Mouse (Mus musculus) gastrocnemius, postnatal 14 days (tissue): ENCODE data around the gene Slc19a2. TPM values are rescaled to one million over a fixed set of nuclear protein-coding genes. Genes with fewer than 3 reads are reported as not detected.
"Not testable (repeated sequence)": the region's sequence is repeated elsewhere in the genome, so short reads cannot be mapped to it uniquely, and the experiment has no call there.

ENCODE experiments used
- DNase-seq: peaks from one replicate; pipeline ENCODE4 v3.0.0; 2021; ENCODE audit warnings: mixed read lengths
- intact Hi-C: fragments of 180-260 bp; cut with DNase I; formaldehyde crosslinking; loops from one replicate; pipeline ENCODE4 v1.15.1; 2025; ENCODE audit warnings: low total_unique reads
- long read RNA-seq, 2 experiments: library from polyadenylated mRNA; stranded (forward); transcript quantifications; one replicate each; pipeline ENCODE4 v2.0.0; 2021
- total RNA-seq, 2 experiments: library from RNA; stranded (reverse); gene quantifications; 2 replicates each; pipeline ENCODE4 v1.2.3; 2021

The Slc19a2 gene
- 1 to 10 TPM; 1.8 to 2.6 TPM for total RNA-seq
- long read RNA-seq, experiment 1, partial matches to known transcripts: 0 of 2 reads
- long read RNA-seq, experiment 1, other reads (novel, unspliced or antisense): 0 of 2 reads
- long read RNA-seq, experiment 2, partial matches to known transcripts: 0 of 6 reads
- long read RNA-seq, experiment 2, other reads (novel, unspliced or antisense): 3 of 6 reads

DNA sequence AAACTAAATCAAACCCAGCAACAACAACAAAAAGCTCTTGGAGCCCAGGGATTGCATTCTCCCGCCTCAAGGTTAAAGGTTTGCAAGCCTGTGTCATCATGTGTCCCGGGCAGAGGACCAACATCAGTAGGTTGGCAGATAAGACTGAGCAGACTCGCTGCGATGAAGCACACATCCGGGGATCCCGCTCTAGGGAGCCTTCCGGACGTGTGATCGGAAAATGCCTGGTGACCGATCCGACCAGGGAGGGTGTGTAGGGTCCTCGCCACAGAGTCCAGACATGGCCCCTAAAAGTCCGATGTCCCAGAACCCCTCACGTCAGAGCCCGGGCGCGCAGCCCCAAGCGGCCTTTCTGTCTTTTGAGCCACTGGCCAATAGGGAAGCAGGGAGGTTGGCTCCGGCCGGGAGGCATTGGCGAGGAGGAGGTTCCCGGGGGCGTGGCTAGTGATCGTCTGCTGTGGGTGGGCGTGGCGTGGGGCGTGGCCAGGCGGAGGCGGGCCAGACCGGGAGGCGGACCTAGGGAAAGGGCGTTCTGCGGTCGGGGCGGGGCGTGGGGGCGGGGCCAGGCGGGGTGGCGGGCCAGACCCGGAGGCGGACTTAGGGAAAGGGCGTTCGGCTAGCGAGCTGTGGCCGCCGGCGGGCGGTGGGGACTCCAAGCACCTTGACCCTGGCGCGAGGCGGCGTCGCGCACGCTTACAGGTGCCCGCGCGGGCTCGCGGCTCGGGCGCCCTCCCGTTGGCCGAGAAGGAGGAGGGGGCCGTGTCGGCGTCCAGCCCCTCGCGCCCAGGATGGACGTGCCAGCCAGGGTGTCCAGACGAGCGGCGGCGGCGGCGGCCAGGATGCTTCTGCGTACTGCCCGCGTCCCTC lies at the start of gene Slc19a2:
Gene Slc19a2, plus strand, starts transcription at position 582 of the 867 bp plus-strand sequence.
- peak; percentile 99 for DNase-seq

DNA sequence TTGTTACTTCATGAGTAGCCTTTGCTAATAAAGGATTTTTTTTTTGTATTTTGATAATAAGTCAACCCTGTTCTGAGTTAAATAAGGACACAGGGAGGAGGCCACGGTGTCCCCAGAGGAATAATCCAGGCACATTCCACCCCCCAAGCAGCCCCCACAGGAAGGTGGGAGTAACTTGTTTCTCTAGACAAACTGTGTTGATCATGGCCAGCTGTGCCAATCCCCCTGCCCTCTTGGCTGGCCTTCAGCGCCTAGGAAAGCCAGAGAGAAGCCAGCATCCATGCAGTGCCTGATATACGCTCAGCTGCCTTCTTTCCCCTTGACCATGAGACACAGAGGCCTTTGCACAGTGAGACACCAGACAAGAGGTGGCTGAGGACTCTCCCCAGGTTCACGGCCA lies 49.3 kb upstream of the Slc19a2 start:
- no peak for DNase-seq
- intact Hi-C loops: no loop called here

More for the DNA sequence above, at the start of gene Slc19a2:
- intact Hi-C loops: no loop called here

DNA sequence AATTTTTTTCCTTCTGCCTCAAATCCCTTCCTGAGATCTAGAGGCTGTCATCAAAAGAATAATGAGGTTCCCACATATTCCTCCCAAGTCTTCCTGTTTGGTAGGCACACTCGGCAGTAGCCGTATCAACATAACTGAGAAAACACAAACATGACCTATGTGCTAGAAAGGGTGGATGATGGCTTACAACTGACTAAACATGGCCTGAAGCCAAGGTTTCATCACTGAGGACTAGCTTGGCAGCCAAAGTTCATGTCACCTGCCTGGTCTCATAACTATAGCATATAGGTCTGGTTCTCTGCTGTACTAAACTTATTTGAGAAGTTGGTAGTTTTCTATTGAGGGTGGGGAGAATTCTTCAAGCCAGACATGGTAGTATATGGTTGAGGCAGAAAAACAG lies 40.4 kb upstream of the Slc19a2 start:
- intact Hi-C loops: no loop called here
- no peak for DNase-seq

DNA sequence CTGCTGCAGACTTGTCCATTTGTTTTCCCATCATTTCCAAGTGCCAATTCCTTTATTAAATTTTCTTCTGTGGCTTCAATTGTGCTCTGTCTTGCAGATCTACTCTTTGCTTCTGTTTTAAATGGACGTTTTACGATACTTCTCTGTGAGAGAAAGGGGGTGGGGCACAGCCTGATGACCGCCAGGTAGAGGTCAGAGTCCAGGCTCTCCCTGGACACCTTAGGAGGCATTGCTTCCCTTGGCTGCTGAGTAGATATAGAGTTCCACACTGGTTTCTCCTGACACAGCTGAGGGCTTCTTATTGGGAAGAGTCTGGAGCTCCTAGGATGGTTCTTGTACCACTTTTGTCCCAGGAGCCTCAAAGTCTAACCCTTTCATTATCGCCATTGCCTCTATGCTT lies 37.9 kb upstream of the Slc19a2 start:
- DNase-seq: no peak
- intact Hi-C loops: no loop called here

DNA sequence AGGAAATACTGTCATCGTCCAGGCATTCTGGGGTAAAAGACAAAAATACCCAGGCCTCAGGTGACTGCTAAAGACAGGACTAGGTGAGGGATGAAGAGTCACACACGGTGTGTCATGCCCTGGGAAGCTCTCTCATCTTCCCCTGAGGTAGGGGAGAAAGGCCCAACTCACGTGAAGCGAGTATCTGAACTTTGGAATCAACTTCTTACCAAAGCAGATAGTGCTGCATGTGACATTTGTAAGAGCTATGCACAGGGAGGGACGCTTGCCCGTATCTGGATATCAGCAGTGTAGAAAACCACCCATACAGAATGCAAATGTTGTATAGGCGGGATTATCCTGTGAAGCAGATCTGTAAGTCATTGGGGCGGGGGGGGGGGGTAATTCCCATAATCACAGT lies 36.2 kb upstream of the Slc19a2 start:
- no peak for DNase-seq
- intact Hi-C loops: no loop called here

DNA sequence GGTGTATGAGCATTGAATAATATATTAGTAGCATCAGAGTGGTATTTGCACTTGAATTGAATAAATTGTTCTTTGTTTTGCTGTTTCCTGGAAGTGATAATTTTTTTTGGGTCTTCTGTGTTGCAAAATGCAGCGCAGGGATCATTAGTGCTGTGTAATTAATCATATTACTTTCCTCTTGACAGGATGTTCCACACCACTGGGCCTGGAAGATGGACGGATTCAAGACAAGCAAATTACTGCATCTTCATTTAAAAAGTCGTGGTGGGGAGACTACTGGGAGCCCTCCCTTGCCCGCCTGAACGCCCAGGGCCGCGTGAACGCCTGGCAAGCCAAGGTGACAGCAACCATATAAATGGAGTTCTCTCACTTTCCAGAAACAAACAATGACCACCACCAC lies 34.7 kb upstream of the Slc19a2 start:
- intact Hi-C loops: no loop called here
- DNase-seq: no peak

DNA sequence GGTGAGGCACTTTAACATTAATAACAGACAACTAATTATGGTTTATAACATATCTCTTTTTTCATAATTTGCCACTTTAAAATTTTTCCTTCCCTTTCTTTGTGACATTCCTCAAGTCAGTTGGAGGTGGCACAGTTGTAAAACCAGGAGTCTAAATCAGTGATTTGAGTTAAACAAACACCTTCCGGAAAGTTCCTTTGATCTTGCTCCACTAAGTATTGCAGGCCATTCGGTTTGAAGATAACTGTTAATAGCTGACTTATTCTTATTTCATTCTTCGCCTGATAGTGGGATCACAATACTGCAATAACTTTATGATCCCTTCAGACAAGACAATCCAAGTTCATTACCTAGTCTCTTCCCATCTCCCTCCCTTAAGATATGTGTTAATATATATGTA lies 33.7 kb upstream of the Slc19a2 start:
- intact Hi-C loops: no loop called here
- DNase-seq: no peak

DNA sequence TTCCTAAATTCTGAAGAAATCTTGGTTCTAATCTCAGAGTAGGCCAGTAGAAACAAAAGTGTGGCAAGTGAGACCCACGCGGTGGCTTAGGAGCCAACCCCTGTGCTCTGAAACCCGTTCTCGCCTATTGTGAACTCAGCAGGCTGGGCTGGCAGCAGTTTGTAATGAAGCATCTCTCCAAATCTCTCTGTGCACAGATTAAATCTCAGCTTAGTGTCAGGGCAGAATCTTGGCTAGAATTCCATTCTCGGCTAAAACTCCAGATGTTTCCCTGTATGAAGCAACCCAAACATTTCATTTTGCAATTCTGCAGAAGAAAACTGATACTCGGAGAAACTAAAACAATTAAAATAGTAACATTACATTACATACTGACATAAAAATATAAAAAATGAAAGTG lies 33.3 kb upstream of the Slc19a2 start:
- intact Hi-C loops: no loop called here
- no peak for DNase-seq

DNA sequence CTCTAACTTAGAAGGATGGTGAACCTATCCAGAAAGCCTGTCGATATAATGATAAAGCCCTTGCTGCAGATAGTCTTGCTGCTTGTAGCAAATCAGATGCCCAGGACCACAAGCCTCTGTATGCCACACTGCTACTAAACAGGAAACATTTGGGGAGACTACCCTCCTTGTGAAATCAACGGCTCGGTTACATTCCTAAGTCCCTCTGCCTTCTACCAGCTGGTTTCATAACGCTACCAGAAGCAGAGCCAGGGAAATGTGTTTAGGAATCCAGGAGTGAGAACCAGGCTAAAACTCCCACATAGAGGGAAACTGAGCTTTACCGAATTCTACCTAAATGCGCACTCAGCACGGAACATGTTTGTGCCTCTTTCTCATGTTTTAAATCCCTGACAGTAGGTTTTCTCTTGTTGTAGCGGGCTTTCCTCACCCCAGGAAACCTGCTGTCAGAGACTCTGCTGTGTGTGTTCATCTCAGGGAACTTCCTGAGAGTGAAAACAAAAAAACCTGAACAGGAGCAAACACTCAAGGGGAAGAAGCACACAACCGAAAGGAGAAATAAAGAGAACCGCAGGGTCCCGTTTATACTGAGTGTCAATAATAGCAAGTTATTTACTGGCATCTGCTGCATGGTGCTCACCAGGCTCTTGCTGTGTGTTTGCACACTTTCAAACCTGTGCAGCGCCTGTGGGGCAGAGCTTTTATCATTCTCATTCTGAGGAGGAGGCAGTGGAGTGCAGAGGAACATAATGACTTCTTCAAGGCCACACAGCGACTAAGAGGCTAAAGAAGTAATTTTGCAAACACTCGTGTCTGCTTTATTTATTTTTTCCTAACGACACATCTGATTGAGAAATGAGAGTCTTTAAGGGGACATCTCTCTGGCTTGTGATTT lies 30.8 kb upstream of the Slc19a2 start:
- no peak for DNase-seq
- intact Hi-C loops: no loop called here

DNA sequence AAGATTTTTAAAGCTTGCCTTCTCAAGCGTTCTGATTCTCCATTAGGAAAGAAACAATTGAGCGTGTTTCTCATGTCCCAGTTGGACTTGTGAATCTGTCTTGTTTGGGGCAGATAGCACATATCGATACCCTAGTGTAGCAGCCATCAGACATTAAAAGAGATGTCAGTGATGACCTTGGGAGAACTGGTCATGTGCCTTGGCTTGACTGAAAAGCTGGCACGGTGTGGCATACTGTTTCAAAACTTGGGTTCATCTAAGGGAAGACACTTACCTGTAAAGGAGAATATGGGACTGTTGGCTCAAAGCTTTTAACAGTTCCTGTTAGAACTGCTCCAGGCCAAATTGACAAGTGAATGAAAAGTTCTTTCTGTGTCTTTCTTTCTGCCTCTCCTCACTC lies 28.6 kb upstream of the Slc19a2 start:
- intact Hi-C loops: no loop called here
- DNase-seq: no peak

DNA sequence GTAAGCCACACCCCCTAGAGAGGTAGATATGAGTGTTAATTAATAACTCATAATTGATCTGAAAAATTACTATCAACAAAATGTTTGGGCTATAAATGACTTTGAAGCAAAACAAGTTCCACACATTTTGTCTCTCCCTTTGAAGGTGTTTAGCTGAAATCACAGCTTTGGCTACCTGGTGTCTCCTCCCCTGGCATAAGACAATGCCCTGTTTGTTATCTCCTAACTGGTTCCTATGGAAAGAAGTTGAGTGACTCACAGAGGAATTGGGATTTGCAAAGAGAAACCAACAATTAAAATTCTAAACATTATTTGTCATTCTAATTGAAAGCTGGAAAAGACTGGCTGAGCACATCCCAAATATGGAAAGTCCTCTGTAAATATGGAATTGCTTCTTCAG lies 25.8 kb upstream of the Slc19a2 start:
- DNase-seq: no peak
- intact Hi-C loops: no loop called here

DNA sequence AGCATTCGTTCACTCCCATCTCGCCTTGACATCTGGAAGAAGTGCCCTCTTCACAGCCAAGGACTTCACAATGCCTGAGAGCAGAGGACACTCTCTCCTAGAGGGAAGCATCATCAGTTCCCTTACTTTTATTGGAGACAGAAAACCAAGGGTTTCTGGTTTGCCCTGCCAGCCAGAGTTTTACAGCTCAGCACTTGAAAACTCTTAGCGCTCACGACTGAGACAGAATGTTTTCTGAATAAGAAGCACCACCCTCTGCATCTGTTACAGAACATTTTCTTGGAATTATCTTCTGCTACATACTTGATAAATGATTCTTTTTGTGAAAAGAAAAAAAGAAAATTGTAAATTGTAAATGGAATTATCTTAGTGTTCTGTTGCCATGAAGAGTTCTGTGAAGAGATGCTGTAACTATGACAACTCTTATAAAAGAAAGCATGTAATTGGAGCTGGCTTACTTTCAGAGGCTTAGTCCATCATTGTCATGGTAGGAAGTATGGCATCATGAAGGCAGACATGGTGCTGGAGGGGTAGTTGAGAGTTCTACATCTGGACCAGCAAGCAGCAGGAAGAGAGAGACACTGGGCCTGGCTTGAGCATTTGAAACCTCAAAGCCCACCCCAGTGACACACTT lies 16.8 kb upstream of the Slc19a2 start:
- intact Hi-C loops, DNase-seq: not testable (repeated sequence)

DNA sequence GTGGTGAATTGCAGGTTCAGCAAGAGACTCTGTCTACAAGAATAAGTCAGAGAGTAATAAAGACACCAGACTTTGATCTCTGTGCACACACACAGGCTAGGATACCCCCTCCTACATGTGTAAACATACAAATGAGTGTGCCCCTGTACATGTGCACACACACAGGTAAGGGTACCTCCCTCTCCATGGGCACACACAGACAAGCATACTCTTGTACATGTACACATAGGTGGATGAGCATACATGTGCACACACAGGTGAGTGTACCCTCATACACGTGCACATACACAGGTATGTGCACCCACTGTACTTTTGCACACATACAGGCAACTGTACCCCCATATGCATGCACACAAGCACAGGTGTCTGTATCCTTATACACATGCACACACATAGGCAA lies 15.4 kb upstream of the Slc19a2 start:
- intact Hi-C loops: no loop called here
- DNase-seq: no peak

DNA sequence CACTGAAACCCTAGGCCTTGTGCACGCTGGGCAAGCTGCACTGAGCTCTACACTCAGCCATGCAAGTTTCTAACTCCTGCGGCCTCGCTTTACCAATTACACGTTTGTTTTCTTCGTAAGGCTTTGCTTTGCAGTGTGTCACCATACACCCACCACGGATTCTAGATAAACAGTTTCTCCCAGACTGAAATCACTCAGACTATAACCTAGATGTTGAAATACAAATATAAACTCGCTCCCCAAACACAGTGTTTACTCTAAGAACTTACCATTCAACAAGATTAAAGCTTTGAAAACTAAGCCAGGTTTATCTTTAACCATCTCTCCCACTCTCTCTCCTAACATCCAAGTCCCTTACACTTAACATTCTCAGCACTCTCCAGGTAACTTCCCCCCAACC lies 13.8 kb upstream of the Slc19a2 start:
- DNase-seq: no peak
- intact Hi-C loops: no loop called here

DNA sequence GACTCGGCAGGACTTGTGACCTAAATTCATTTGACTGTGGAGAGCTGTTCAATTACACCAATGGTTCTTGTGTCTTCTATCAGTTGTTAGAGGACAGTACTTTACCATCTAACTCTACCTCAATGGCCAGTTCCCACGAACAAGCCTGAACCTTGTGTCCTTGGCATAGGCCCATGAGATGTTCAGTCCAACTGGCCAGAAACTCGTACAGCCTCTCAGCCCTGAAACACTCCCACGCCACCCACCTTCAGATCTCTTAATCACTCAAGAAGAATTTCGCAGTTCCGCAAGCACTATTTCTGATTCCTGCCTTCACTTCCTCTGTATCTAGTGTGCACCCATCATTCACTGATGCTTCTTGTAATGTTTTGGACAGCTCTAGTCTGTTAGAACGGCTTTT lies 12.8 kb upstream of the Slc19a2 start:
- intact Hi-C loops: no loop called here
- no peak for DNase-seq

DNA sequence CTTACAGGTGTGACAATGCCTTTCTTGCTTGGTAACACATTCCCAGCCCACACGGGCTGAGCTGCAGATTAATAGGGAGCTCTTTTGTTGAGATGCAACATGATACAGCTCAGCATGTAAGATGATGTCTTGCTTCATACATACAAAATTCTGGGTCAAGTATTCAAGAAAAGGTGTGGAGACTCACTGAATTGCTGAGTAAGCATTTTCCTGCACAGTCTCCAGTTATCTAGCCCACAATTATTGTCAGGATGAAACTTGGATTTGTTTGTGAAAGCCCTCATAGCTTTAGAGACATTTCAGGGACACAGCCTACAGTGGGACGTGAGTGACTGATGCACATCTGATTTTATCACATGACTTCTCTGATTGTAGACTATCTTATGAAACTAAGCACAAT lies 7.4 kb upstream of the Slc19a2 start:
- intact Hi-C loops: no loop called here
- no peak for DNase-seq

DNA sequence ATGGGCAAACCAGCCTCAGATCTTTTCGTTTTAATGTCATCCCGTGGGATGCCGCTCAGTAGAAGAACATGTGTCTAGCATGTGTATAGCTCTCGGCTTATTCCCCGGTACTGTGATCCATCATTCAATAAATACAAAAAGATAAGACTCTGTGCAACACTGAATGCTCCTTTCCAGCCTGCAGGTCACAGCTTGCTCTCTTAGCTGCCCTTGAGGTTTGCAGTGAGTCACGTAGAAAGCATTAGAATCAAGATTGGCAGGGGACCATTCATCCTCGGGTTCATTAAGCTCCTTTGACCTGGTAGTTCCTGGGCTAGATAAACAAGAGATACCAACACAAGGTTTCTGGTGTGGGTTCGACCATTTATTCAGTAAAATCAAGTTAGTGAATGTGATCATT lies 6.0 kb upstream of the Slc19a2 start:
- intact Hi-C loops: no loop called here
- no peak for DNase-seq

DNA sequence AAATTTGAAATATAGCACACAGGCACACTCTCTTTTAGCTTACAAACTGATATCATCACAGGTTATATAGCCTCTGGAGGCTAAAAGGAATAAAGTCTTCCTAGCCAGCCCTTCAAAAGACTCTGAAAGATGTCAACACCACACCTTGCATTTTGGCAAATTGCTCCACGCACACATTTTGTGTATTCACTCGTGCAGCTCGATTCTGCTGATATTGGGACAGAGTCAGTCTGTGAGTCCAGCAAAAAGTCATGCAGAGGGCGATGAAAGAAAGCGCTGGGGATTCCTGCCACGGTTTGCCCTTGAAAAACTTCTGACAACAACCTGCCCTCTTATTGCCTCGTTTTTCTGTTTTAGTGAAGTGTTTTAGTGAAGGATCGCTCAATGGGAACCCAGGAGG lies 1.4 kb upstream of the Slc19a2 start:
- intact Hi-C loops: no loop called here
- DNase-seq: no peak

DNA sequence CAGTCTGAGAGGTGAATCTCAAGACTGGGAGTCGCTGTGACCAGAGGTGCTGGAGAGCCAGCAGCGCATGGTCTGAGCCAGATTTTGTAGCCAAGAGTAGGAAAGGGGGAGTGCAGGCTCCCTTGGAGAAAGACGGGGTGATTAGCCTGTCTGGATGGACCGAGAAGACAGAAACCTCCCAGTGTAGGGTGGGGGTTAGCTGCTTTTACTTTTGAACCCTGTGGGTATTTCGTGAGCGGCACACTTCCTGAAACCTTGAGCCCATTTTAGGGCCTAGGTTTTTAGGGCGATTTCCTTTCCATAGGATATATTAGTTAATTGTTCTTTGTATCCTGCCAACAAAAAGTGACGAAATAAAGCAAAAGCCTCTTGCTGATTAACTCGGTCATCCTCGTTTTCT lies 875 bp upstream of the Slc19a2 start:
- intact Hi-C loops: no loop called here
- no peak for DNase-seq

DNA sequence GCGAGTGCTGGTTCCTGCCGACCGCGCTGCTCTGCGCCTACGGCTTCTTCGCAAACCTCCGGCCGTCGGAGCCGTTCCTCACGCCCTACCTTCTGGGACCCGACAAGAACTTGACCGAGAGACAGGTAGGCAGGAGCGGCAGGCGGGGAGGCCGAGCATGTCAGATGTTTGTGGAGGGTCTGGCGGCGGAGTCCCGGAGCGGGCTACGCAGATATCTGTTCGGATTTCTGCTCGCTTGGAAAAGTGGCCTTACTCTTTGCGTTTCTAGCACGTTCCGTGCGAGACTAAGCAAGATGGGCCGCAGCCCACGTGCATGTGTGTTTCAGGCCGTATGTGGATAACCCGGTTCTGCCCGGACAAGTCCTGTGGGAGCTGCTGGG lies 476 bp downstream of the Slc19a2 start:
- no peak for DNase-seq
- intact Hi-C loops: no loop called here
